Mouse (Mus musculus): ENCODE measurements around the gene Dnajc22. TPM values are rescaled to one million over a fixed set of nuclear protein-coding genes. Genes with fewer than 3 reads are reported as not detected.

Gene Dnajc22
- polyA plus RNA-seq, 1 experiment, result not detected

DNA sequence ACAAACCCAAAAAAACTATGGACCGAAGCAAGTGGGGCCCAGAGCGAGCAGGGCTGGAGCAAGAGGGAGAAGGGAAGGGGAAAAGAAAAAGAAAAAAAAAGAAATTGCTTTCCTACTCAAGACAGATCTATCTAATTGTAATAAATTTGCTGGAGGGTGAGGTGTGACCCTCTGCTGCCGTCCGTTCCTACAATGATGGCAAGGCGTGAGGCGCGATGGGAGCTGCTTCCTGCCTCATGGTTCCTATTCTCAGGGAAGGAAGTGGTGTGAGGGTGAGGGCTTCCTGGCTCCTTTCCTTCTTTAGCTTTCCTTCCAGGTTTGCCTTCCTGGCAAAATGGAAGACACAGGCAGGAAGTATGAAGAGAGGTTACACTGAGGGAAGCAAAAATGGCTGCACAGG lies 57.5 kb downstream of the Dnajc22 start:
- no peak for TF ChIP-seq CTCF (IDR thresholded peaks at IDR 0.05; ENCODE audit: insufficient read depth, low read depth, low read length)
- TF ChIP-seq POLR2A (IDR thresholded peaks at IDR 0.05; ENCODE audit: insufficient read depth, low read depth, low read length), result no peak
- no peak overlapping the region for H3K4me3 ChIP-seq (ENCODE audit: insufficient read depth, low read depth, low read length)
- peaks cover 8% of the 10 kb centered on the region for H3K4me1 ChIP-seq (ENCODE audit: control insufficient read depth, insufficient read depth, low read length)
- no peak overlapping the region for H3K27ac ChIP-seq (ENCODE audit: insufficient read depth, low read depth, low read length)
- 95% methylated on average over 7 of the region's 7 CpGs for WGBS

DNA sequence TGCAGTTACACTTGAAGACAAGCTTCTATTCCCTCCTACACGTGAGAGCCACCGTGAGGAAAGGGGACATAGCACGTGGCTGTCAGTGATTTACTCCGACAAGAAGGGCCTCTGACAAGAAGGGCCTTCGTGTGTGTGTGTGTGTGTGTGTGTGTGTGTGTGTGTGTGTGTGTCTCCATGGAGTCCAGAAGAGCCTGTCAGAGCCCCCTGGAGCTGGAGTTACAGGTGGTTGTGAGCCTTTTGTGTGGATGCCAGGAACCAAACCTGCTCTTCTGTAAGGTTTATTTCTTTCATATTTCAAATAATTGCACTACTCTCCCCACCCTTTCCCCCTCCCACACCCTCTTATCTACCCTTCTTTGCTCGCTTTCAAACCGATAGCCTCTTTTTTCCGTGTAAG lies 58.4 kb downstream of the Dnajc22 start:
- no peak overlapping the region for H3K4me3 ChIP-seq (ENCODE audit: insufficient read depth, low read depth, low read length)
- TF ChIP-seq CTCF (IDR thresholded peaks at IDR 0.05; ENCODE audit: insufficient read depth, low read depth, low read length) (no peak), POLR2A (IDR thresholded peaks at IDR 0.05; ENCODE audit: insufficient read depth, low read depth, low read length) (no peak)
- H3K4me1 ChIP-seq (ENCODE audit: control insufficient read depth, insufficient read depth, low read length), result peaks cover 8% of the 10 kb centered on the region
- WGBS, result 72% methylated on average over 8 of the region's 8 CpGs
- H3K27ac ChIP-seq (ENCODE audit: insufficient read depth, low read depth, low read length), result no peak overlapping the region

DNA sequence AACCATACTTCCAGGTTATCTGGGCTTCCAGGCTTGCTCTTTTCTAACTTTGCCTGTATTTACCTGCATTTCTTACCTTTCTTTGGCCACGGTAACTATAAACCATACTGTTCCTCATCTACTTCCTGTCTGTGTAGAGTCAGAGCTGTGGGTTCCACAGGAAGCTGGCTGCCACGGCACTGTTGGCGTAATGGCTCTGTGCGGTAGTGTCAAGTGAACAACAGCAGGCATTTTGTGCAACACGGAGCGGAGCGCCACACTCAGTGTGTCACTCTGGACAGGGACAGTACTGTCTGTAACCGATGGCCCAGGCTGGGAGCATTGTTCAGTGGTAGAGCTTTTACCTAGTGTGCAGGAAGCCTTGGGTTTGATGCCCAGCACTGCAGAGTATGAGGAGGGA lies 60.5 kb downstream of the Dnajc22 start:
- no peak for TF ChIP-seq CTCF (IDR thresholded peaks at IDR 0.05; ENCODE audit: insufficient read depth, low read depth, low read length)
- H3K4me3 ChIP-seq (ENCODE audit: insufficient read depth, low read depth, low read length), result no peak overlapping the region
- peaks cover 8% of the 10 kb centered on the region for H3K4me1 ChIP-seq (ENCODE audit: control insufficient read depth, insufficient read depth, low read length)
- 94% methylated on average over 8 of the region's 8 CpGs for WGBS
- H3K27ac ChIP-seq (ENCODE audit: insufficient read depth, low read depth, low read length), result no peak overlapping the region

Other genes starting within 250 kb of the Dnajc22 start
- gene Kmt2d, start 222.0 kb upstream of the Dnajc22 start, polyA plus RNA-seq (2012; ENCODE audit: insufficient read depth, insufficient read length, low replicate concordance, missing spikeins), result 38.3 and 267 TPM in 2 replicates
- gene Rhebl1, start 198.6 kb upstream of the Dnajc22 start, polyA plus RNA-seq (2012; ENCODE audit: insufficient read depth, insufficient read length, low replicate concordance, missing spikeins), result not detected in 2 replicates
- gene Dhh, start 194.6 kb upstream of the Dnajc22 start, polyA plus RNA-seq (2012; ENCODE audit: insufficient read depth, insufficient read length, low replicate concordance, missing spikeins), result not detected in 2 replicates
- not detected in 2 replicates for gene Lmbr1l, start 174.9 kb upstream of the Dnajc22 start, polyA plus RNA-seq (2012; ENCODE audit: insufficient read depth, insufficient read length, low replicate concordance, missing spikeins)
- gene Tuba1b, start 158.6 kb upstream of the Dnajc22 start, polyA plus RNA-seq (2012; ENCODE audit: insufficient read depth, insufficient read length, low replicate concordance, missing spikeins), result 649 and 1,228 TPM in 2 replicates
- gene Gm49450, start 139.6 kb upstream of the Dnajc22 start, polyA plus RNA-seq (2012; ENCODE audit: insufficient read depth, insufficient read length, low replicate concordance, missing spikeins), result not detected in 2 replicates
- gene Tuba1a, start 139.5 kb upstream of the Dnajc22 start, polyA plus RNA-seq (2012; ENCODE audit: insufficient read depth, insufficient read length, low replicate concordance, missing spikeins), result 1,035 TPM in 1 of 2 replicates, not detected in the other
- not detected in 2 replicates for gene Tuba1c, start 63.3 kb upstream of the Dnajc22 start, polyA plus RNA-seq (2012; ENCODE audit: insufficient read depth, insufficient read length, low replicate concordance, missing spikeins)
- not detected in 2 replicates for gene Prph, start 38.0 kb upstream of the Dnajc22 start, polyA plus RNA-seq (2012; ENCODE audit: insufficient read depth, insufficient read length, low replicate concordance, missing spikeins)
- gene Troap, start 18.6 kb upstream of the Dnajc22 start, polyA plus RNA-seq (2012; ENCODE audit: insufficient read depth, insufficient read length, low replicate concordance, missing spikeins), result not detected in 2 replicates
- gene C1ql4, start 5.4 kb upstream of the Dnajc22 start, polyA plus RNA-seq (2012; ENCODE audit: insufficient read depth, insufficient read length, low replicate concordance, missing spikeins), result not detected in 2 replicates
- not detected in 2 replicates for gene Spats2, start 32.7 kb downstream of the Dnajc22 start, polyA plus RNA-seq (2012; ENCODE audit: insufficient read depth, insufficient read length, low replicate concordance, missing spikeins)
- not detected in 2 replicates for gene Kcnh3, start 131.7 kb downstream of the Dnajc22 start, polyA plus RNA-seq (2012; ENCODE audit: insufficient read depth, insufficient read length, low replicate concordance, missing spikeins)
- gene Mcrs1, start 158.8 kb downstream of the Dnajc22 start, polyA plus RNA-seq (2012; ENCODE audit: insufficient read depth, insufficient read length, low replicate concordance, missing spikeins), result not detected in 2 replicates
- not detected in 2 replicates for gene Prpf40b, start 201.9 kb downstream of the Dnajc22 start, polyA plus RNA-seq (2012; ENCODE audit: insufficient read depth, insufficient read length, low replicate concordance, missing spikeins)
- gene Fam186b, start 202.7 kb downstream of the Dnajc22 start, polyA plus RNA-seq (2012; ENCODE audit: insufficient read depth, insufficient read length, low replicate concordance, missing spikeins), result not detected in 2 replicates

All from olfactory bulb, adult 2 months (tissue).